Mouse (Mus musculus) intestine, embryonic 15.5 days (tissue): ENCODE measurements at regions not wholly inside any gene's neighbourhood (a gene's known extent, or its start where the extent isn't known, plus 50 kb on each side); places are given as distances from the start of the nearest gene placed in this dataset.

Experiments used
- ATAC-seq: fragments of 200-750 bp; cut with Nextera tagmentation; 2 replicates; pipeline ENCODE4 v1.8.0; 2017; ENCODE audit warnings: moderate TSS enrichment, moderate library complexity
- H3K27ac ChIP-seq: fragments of 300-500 bp; sonication (generic); 2 replicates; pipeline ENCODE4 v1.5.1; 2015; ENCODE audit warnings: mild to moderate bottlenecking, inconsistent platforms
- H3K27me3 ChIP-seq: fragments of 300-500 bp; sonication (generic); replicated peaks from 2 replicates; pipeline ENCODE4 v1.6.1; 2015; ENCODE audit warnings: inconsistent platforms
- H3K36me3 ChIP-seq: fragments of 300-500 bp; sonication (generic); 2 replicates; pipeline ENCODE4 v1.6.1; 2015; ENCODE audit warnings: inconsistent platforms
- H3K4me1 ChIP-seq: fragments of 300-500 bp; sonication (generic); replicated peaks from 2 replicates; pipeline ENCODE4 v1.6.1; 2015; ENCODE audit warnings: inconsistent platforms
- H3K4me2 ChIP-seq: fragments of 300-500 bp; sonication (generic); replicated peaks from 2 replicates; pipeline ENCODE4 v1.6.1; 2015; ENCODE audit warnings: mild to moderate bottlenecking, inconsistent platforms
- H3K4me3 ChIP-seq: fragments of 300-500 bp; sonication (generic); replicated peaks from 2 replicates; pipeline ENCODE4 v1.5.1; 2015; ENCODE audit warnings: inconsistent platforms
- H3K9ac ChIP-seq: fragments of 300-500 bp; sonication (generic); 2 replicates; pipeline ENCODE4 v1.6.1; 2015; ENCODE audit warnings: inconsistent platforms
- H3K9me3 ChIP-seq: fragments of 300-500 bp; sonication (generic); 2 replicates; pipeline ENCODE4 v1.6.1; 2016; ENCODE audit warnings: inconsistent platforms
- WGBS: fragments of 180-500 bp; shearing (Covaris S2); methylation state at CpG from one replicate; pipeline ENCODE4 v1.1.7; 2015; 5-methylcytosine and 5-hydroxymethylcytosine counted together

- Histone ChIP-seq H3K4me2 (no peak overlapping the region), H3K27ac (no peak overlapping the region), H3K4me1 (peaks cover 27% of the 10 kb centered on the region), H3K36me3 (no peaks in the 10 kb centered on the region), H3K4me3 (no peak overlapping the region), H3K9ac (no peak overlapping the region), H3K9me3 (no peaks in the 10 kb centered on the region), H3K27me3 (no peaks in the 10 kb centered on the region)
- WGBS, result 91% methylated on average over 8 of the region's 8 CpGs
- no peak for ATAC-seq
These were observed 79.6 kb downstream of the Atp1a1 start for GRCm38 (mm10) chr3:101524905-101525304.

GRCm38 (mm10) chr3:101524444-101524843 lies 80.0 kb downstream of the Atp1a1 start:
- Histone ChIP-seq H3K9ac (no peak overlapping the region), H3K36me3 (no peaks in the 10 kb centered on the region), H3K27ac (no peak overlapping the region), H3K4me2 (no peak overlapping the region), H3K4me3 (no peak overlapping the region), H3K9me3 (no peaks in the 10 kb centered on the region), H3K27me3 (no peaks in the 10 kb centered on the region), H3K4me1 (peaks cover 28% of the 10 kb centered on the region)
- ATAC-seq, result no peak
- WGBS, result 69% methylated on average over 6 of the region's 6 CpGs

- H3K9me3 ChIP-seq, result no peaks in the 10 kb centered on the region
- H3K27ac ChIP-seq, result no peak overlapping the region
- H3K4me3 ChIP-seq, result no peak overlapping the region
- H3K27me3 ChIP-seq, result no peaks in the 10 kb centered on the region
- no peak for ATAC-seq
- no peak overlapping the region for H3K4me2 ChIP-seq
- no peaks in the 10 kb centered on the region for H3K36me3 ChIP-seq
- H3K9ac ChIP-seq, result no peak overlapping the region
- peaks cover 30% of the 10 kb centered on the region for H3K4me1 ChIP-seq
- 83% methylated on average over 5 of the region's 5 CpGs for WGBS
These were observed 81.2 kb downstream of the Atp1a1 start for GRCm38 (mm10) chr3:101523239-101523638.

- Histone ChIP-seq H3K9ac (no peak overlapping the region), H3K27ac (no peak overlapping the region)
- 62% methylated on average over 9 of the region's 9 CpGs for WGBS
These were observed 82.1 kb downstream of the Atp1a1 start for GRCm38 (mm10) chr3:101522246-101522920.

DNA sequence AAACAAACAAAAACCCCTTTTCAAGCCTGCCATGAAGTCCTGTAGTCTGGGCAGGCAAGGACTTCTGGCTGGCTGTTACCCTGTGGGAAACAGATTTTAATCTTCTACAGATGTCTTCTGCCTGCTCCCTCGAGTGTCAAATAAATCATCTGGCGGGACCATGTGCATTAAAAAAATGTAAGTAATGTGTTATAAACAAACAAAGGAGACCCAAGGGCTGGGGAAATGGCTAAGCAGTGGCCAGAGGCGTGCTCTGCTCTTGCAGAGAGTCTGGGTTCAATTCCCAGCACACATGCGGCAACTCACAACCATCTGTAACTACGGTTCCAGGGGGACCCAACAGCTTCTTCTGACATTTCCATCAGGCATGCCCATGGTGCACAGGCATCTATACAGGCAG lies 83.3 kb downstream of the Atp1a1 start:
- WGBS, result 66% methylated on average over 5 of the region's 5 CpGs
- no peak overlapping the region for H3K9ac ChIP-seq
- H3K27ac ChIP-seq, result no peak overlapping the region
- ATAC-seq, result no peak
- no peaks in the 10 kb centered on the region for H3K27me3 ChIP-seq
- H3K4me3 ChIP-seq, result no peak overlapping the region
- no peaks in the 10 kb centered on the region for H3K36me3 ChIP-seq
- no peaks in the 10 kb centered on the region for H3K9me3 ChIP-seq
- peaks cover 23% of the 10 kb centered on the region for H3K4me1 ChIP-seq
- H3K4me2 ChIP-seq, result no peak overlapping the region

More at GRCm38 (mm10) chr3:101522246-101522920, 82.1 kb downstream of the Atp1a1 start:
- H3K4me2 ChIP-seq, result no peak overlapping the region
- H3K36me3 ChIP-seq, result no peaks in the 10 kb centered on the region
- no peak overlapping the region for H3K4me3 ChIP-seq
- H3K4me1 ChIP-seq, result peaks cover 26% of the 10 kb centered on the region
- no peak for ATAC-seq
- H3K9me3 ChIP-seq, result no peaks in the 10 kb centered on the region
- H3K27me3 ChIP-seq, result no peaks in the 10 kb centered on the region

DNA sequence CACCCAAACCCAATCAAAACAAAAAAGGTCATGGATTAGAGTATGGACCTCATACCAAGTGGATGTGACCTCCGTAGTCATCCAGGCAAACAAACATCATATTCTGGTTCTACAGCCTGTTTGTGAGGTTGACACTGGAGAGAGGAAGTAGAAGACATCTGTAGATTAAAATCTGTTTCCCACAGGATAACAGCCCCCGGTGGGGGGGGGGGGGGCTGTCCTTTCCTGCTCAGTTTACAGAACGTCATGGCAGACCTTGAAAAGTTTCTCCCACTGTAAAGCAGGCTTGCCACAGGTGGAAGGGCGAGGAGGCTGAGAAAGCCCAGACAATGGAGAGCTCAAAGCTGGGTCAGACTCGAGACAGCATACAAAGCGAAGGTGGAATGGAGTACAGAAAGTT lies 84.4 kb downstream of the Atp1a1 start:
- no peak for ATAC-seq
- Histone ChIP-seq H3K36me3 (no peaks in the 10 kb centered on the region), H3K4me1 (peaks cover 27% of the 10 kb centered on the region), H3K9me3 (no peaks in the 10 kb centered on the region), H3K27me3 (no peaks in the 10 kb centered on the region), H3K4me2 (no peak overlapping the region), H3K4me3 (no peak overlapping the region), H3K9ac (no peak overlapping the region), H3K27ac (no peak overlapping the region)
- 61% methylated on average over 6 of the region's 6 CpGs for WGBS

GRCm38 (mm10) chr3:101519551-101519950 lies 84.9 kb downstream of the Atp1a1 start:
- Histone ChIP-seq H3K4me1 (peaks cover 28% of the 10 kb centered on the region), H3K9ac (no peak overlapping the region)

DNA sequence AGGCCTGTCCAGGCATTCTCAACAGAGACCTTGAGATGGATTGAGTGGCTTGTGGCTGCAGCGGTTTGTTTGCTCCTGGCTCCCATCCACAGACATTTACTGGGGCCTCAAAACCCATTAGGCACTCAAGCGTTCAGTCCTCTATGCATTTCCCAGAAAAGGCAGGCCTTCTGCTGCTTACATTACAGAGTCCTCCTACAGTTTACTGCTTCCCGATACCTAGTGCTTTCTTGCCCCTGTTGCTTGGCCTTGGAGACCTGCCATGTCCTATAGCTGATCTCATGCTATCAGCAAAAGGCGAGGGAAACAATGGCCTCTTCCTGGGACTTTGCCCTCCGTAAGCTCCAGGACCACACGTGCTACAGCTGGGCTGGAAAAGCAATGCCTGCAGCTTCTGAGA lies 85.7 kb downstream of the Atp1a1 start:
- Histone ChIP-seq H3K27me3 (no peaks in the 10 kb centered on the region), H3K4me1 (peaks cover 31% of the 10 kb centered on the region), H3K9me3 (no peaks in the 10 kb centered on the region), H3K4me3 (no peak overlapping the region), H3K4me2 (no peak overlapping the region), H3K9ac (no peak overlapping the region), H3K27ac (peak overlapping the region; percentile 91), H3K36me3 (no peaks in the 10 kb centered on the region)
- peak; percentile 60 for ATAC-seq
- 11% methylated on average over 6 of the region's 6 CpGs for WGBS

More at GRCm38 (mm10) chr3:101519551-101519950, 84.9 kb downstream of the Atp1a1 start:
- Histone ChIP-seq H3K36me3 (no peaks in the 10 kb centered on the region), H3K9me3 (no peaks in the 10 kb centered on the region), H3K27ac (peak overlapping the region; percentile 91), H3K4me3 (no peak overlapping the region), H3K27me3 (no peaks in the 10 kb centered on the region), H3K4me2 (no peak overlapping the region)
- WGBS, result 84% methylated on average over 5 of the region's 5 CpGs
- ATAC-seq, result no peak

DNA sequence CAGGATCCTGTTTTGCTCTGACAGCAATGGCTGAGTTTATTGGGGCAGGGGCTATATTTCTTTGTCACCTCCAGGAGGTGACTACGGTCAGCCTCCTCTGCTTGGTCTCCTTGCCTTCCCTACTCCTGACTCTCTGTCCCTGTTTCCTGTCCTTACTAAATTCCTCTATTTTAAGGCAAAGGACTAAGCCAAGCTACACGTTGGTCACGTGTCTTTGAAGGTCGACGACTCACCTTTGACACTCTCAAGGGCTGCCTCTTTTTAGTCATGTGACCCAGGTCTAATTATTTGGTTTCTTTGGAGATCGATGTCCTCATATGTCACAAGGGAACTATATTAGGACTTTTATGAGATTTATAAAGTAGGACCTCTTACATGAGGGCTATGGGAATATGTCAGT lies 86.9 kb downstream of the Atp1a1 start:
- ATAC-seq, result no peak; the same call in 1 of the 2 replicates
- 75% methylated on average over 6 of the region's 6 CpGs for WGBS

GRCm38 (mm10) chr3:101516781-101517499 lies 87.5 kb downstream of the Atp1a1 start:
- peak; percentile 86 for ATAC-seq
- H3K9ac ChIP-seq, result no peak overlapping the region
- WGBS, result 48% methylated on average over 15 of the region's 15 CpGs
- no peak overlapping the region for H3K4me3 ChIP-seq
- H3K27me3 ChIP-seq, result no peaks in the 10 kb centered on the region
- H3K9me3 ChIP-seq, result no peaks in the 10 kb centered on the region
- no peaks in the 10 kb centered on the region for H3K36me3 ChIP-seq
- H3K27ac ChIP-seq, result peak overlapping the region; percentile 91
- H3K4me1 ChIP-seq, result peaks cover 36% of the 10 kb centered on the region
- peak overlapping the region; percentile 39 for H3K4me2 ChIP-seq

More for the DNA sequence above, 86.9 kb downstream of the Atp1a1 start:
- H3K9me3 ChIP-seq, result no peaks in the 10 kb centered on the region
- no peak overlapping the region for H3K9ac ChIP-seq
- H3K27ac ChIP-seq, result peak overlapping the region; percentile 91
- no peaks in the 10 kb centered on the region for H3K27me3 ChIP-seq
- H3K4me3 ChIP-seq, result no peak overlapping the region
- no peaks in the 10 kb centered on the region for H3K36me3 ChIP-seq
- no peak overlapping the region for H3K4me2 ChIP-seq
- H3K4me1 ChIP-seq, result peaks cover 38% of the 10 kb centered on the region

DNA sequence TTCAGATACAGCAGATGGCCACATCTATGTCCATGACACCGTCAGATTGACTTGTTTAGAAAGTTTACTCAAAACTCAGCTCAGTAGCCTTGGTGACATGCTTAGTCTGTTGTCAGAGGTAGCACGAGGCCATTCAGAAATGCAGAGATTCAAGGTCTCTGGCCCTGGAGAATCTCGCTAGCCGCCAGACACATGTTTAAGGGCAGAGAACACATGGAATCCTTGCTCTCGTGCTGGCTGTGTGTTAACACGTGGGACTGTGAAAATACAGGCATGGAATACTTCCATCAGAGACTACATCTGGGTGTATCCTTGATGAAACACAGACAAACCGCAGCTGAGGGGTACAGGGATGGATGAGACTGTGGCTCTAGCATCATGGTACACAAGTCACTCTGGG lies 88.9 kb downstream of the Atp1a1 start:
- Histone ChIP-seq H3K27me3 (no peaks in the 10 kb centered on the region), H3K4me2 (no peak overlapping the region), H3K27ac (peak overlapping the region; percentile 91; the same call in 1 of the 2 replicates), H3K9ac (no peak overlapping the region), H3K36me3 (no peaks in the 10 kb centered on the region), H3K4me3 (no peak overlapping the region), H3K9me3 (no peaks in the 10 kb centered on the region), H3K4me1 (peaks cover 32% of the 10 kb centered on the region)
- no peak for ATAC-seq
- whole genome bisulfite sequencing, result 84% methylated on average over 7 of the region's 7 CpGs

DNA sequence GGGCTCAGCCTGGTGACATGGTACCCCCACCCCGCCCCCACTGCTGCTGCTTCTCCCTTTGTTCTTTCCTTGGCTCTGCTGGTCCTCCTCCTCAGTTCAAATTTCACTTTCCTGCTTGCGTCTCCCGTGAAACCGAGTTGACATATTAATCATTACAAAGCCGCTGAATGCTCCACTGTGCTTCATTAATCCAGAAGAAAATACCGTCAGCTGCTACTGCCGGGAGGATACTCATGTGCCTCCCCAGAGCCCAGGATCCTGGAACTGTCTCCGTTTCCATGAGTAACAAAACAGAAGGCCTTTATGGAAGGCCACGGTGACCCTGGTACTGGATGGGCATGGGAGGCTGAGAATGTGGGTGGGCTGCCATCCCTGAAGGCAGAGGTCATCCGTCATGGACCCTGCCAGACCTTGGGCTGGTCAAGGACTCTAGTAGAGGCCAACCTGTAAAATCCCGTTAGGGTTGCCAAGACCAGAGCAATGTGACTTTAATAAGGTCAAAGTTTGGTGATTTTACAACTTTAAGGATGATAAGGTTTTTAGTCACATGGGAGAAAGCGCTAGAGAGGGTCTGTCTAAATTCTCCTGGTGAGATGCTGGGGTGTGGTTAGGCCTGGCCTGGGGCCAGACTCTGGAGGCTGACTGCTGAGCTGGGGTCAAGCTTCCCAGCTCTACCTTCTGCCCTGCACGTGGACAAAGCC lies 90.7 kb downstream of the Atp1a1 start:
- H3K27me3 ChIP-seq, result no peaks in the 10 kb centered on the region
- peak; percentile 15; the same call in 1 of the 2 replicates for ATAC-seq
- peaks cover 19% of the 10 kb centered on the region for H3K4me1 ChIP-seq
- 0 out of 2 replicates have a peak overlapping the region, but pooled peaks have one; percentile 2 for H3K4me2 ChIP-seq
- H3K9ac ChIP-seq, result no peak overlapping the region
- H3K36me3 ChIP-seq, result no peaks in the 10 kb centered on the region
- WGBS, result 22% methylated on average over 13 of the region's 13 CpGs
- no peaks in the 10 kb centered on the region for H3K9me3 ChIP-seq
- H3K4me3 ChIP-seq, result no peak overlapping the region
- peak overlapping the region; percentile 64; the same call in 1 of the 2 replicates for H3K27ac ChIP-seq
